Mouse (Mus musculus): Measurements from ENCODE around the gene Cd300ld3.
"Not testable (repeated sequence)": the region's sequence is repeated elsewhere in the genome, so short reads cannot be mapped to it uniquely, and the experiment has no call there.

Cd300ld3 gene

DNA sequence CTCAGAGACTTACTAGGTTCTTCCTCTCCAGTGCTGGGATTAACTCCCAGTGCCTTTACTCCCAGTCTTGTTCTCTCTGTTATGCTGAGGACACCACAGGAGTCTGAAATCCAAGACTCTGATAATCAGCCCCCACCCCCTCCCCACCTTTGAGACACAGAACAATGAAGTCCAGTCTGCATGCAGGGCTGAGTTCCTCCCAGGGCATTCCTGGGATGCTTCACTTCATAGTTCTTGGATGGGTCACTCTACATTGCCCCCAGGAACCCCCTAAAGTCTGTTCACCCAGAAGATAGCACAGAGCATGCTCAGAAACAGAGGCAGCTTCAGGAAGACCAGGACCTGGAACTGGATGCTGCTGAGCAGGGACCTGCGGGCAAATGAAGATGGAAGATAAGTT lies 4.8 kb upstream of the Cd300ld3 start:
- no peak for DNase-seq (ENCODE audit: low spot score)

GRCm38 (mm10) chr11:115052206-115052605 lies 4.0 kb upstream of the Cd300ld3 start:
- DNase-seq (ENCODE audit: low spot score): no peak

- no peak for DNase-seq (ENCODE audit: low spot score)
Measured at GRCm38 (mm10) chr11:115049282-115049895, 1.2 kb upstream of the Cd300ld3 start.

DNA sequence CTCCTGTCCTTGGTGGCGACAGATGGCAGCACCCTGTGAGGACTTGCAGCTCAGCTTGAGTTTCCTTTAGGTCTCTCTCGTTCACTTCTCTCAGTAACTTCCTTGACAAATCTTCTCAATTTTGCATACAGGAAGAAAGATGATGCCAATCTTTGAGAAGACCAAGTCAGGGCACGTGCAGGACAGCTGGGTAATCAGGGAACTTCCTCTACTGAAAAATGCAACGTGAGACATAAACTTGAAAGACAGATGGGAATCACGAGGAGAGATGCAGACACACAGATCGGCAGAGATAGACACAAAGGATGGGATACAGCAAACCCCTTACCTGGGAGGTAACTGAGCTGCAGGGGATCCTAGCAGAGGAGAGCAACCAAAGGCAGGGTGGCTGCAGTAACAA lies 10.5 kb downstream of the Cd300ld3 start, which contains the start of gene Cd300ld5:
TSS of gene Cd300ld5 (minus strand) at position 101 of the 400 bp plus-strand sequence.
- not testable (repeated sequence) for DNase-seq (ENCODE audit: low spot score)

DNA sequence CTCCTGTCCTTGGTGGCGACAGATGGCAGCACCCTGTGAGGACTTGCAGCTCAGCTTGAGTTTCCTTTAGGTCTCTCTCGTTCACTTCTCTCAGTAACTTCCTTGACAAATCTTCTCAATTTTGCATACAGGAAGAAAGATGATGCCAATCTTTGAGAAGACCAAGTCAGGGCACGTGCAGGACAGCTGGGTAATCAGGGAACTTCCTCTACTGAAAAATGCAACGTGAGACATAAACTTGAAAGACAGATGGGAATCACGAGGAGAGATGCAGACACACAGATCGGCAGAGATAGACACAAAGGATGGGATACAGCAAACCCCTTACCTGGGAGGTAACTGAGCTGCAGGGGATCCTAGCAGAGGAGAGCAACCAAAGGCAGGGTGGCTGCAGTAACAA lies 21.3 kb downstream of the Cd300ld3 start, which contains the start of gene Cd300ld4:
TSS of gene Cd300ld4 (minus strand) at position 101 of the 400 bp plus-strand sequence.
- not testable (repeated sequence) for DNase-seq (ENCODE audit: low spot score)

GRCm38 (mm10) chr11:115016093-115016492 lies 32.1 kb downstream of the Cd300ld3 start, which contains the start of gene Cd300ld2:
Gene Cd300ld2, minus strand, starts transcription at chr11:115016193.
- DNase-seq (ENCODE audit: low spot score): not testable (repeated sequence)

- DNase-seq (ENCODE audit: low spot score): no peak
Measured at GRCm38 (mm10) chr11:115004070-115004469, 44.1 kb downstream of the Cd300ld3 start.

DNA sequence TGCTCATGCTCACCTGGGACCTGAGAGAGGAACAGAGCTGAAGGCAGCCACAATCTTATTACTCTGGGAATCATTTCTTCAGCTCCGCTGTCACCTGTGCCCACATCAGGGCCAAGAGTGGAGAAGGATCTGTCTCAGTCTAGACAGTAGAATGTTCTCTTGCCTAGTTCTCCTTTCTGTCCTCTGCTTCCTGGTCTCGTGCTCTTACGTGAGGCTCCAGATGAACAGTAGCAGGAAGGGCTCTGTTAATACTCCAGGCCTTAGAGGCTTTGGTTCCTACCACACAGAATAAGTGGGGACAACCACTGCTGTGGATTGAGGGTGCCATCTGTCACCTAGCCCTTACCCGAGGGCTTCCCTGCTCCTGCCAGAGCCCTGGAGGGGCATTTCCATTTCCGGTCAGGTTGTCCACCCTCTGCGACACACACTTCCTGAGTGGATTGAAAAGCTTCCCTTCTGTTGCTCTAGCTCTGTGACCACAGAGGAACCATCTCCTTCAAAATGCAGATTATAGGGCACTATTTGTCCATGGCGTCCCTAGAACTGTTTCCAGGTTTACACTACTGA lies 46.7 kb downstream of the Cd300ld3 start, which contains the start of gene Cd300c2:
TSS of gene Cd300c2 (minus strand) at position 407 of the 567 bp plus-strand sequence.
- no peak for DNase-seq (ENCODE audit: low spot score)
